Mouse (Mus musculus): Measurements from ENCODE around the gene Tmem117.

GRCm38 (mm10) chr15:94838646-94839045 is 209.6 kb downstream of the Tmem117 start:
- no peak for TF ChIP-seq CTCF (IDR thresholded peaks at IDR 0.05; ENCODE audit: borderline replicate concordance, control insufficient read depth, extremely low read depth, insufficient read depth, low read length, poor library complexity)
- no peak for TF ChIP-seq POLR2A (IDR thresholded peaks at IDR 0.05; ENCODE audit: control insufficient read depth, extremely low read depth, insufficient read depth, low read length, poor library complexity)
